Mouse (Mus musculus): ENCODE data around the gene Wdr44. TPM values are rescaled to one million over a fixed set of nuclear protein-coding genes. Genes with fewer than 3 reads are reported as not detected.
A peak's percentile ranks its signal among the peaks of the same experiment; 100 is the strongest.
"Not testable (repeated sequence)": the region's sequence is repeated elsewhere in the genome, so short reads cannot be mapped to it uniquely, and the experiment has no call there.

Gene Wdr44
- 10 to 100 TPM; 21.5 to 27.3 (median 24.3) TPM for total RNA-seq (2022)

- peak; percentile 71 to 93 for DNase-seq (ENCODE audit: low spot score in 2 of 2)
Observed at GRCm38 (mm10) chrX:23692722-23693442, at the start of gene Wdr44. Gene Wdr44 (plus strand): TSS chrX:23693051.

GRCm38 (mm10) chrX:23648371-23648770 is 44.5 kb upstream of the Wdr44 start:
- no peak for DNase-seq (ENCODE audit: low spot score in 2 of 2)

GRCm38 (mm10) chrX:23662216-23662615 is 30.6 kb upstream of the Wdr44 start:
- no peak for DNase-seq (ENCODE audit: low spot score in 2 of 2)

- no peak for DNase-seq (ENCODE audit: low spot score in 2 of 2)
Observed at GRCm38 (mm10) chrX:23673193-23673592, 19.7 kb upstream of the Wdr44 start.

GRCm38 (mm10) chrX:23675450-23675849 is 17.4 kb upstream of the Wdr44 start:
- no peak for DNase-seq (ENCODE audit: low spot score in 2 of 2)

GRCm38 (mm10) chrX:23676583-23676982 is 16.3 kb upstream of the Wdr44 start:
- no peak for DNase-seq (ENCODE audit: low spot score in 2 of 2)

- DNase-seq (ENCODE audit: low spot score in 2 of 2) = no peak
Observed at GRCm38 (mm10) chrX:23677511-23677910, 15.3 kb upstream of the Wdr44 start.

GRCm38 (mm10) chrX:23692336-23692721 is 522 bp upstream of the Wdr44 start:
- DNase-seq (ENCODE audit: low spot score in 2 of 2) = peak in 1 of 2 experiments; percentile 1

GRCm38 (mm10) chrX:23693443-23694400 is 871 bp downstream of the Wdr44 start:
- DNase-seq (ENCODE audit: low spot score in 2 of 2) = no peak

- DNase-seq (ENCODE audit: low spot score in 2 of 2) = no peak
Observed at GRCm38 (mm10) chrX:23694588-23694987, 1.7 kb downstream of the Wdr44 start.

- DNase-seq (ENCODE audit: low spot score in 2 of 2) = no peak
Observed at GRCm38 (mm10) chrX:23695109-23695508, 2.3 kb downstream of the Wdr44 start.

- no peak for DNase-seq (ENCODE audit: low spot score in 2 of 2)
Observed at GRCm38 (mm10) chrX:23697346-23697745, 4.5 kb downstream of the Wdr44 start.

GRCm38 (mm10) chrX:23699023-23699422 is 6.2 kb downstream of the Wdr44 start:
- DNase-seq (ENCODE audit: low spot score in 2 of 2) = no peak

- DNase-seq (ENCODE audit: low spot score in 2 of 2) = no peak
Observed at GRCm38 (mm10) chrX:23717247-23717646, 24.4 kb downstream of the Wdr44 start.

- no peak for DNase-seq (ENCODE audit: low spot score in 2 of 2)
Observed at GRCm38 (mm10) chrX:23727463-23727862, 34.6 kb downstream of the Wdr44 start.

GRCm38 (mm10) chrX:23754671-23755070 is 61.8 kb downstream of the Wdr44 start:
- no peak for DNase-seq (ENCODE audit: low spot score in 2 of 2)

- no peak for DNase-seq (ENCODE audit: low spot score in 2 of 2)
Observed at GRCm38 (mm10) chrX:23767849-23768248, 75.0 kb downstream of the Wdr44 start.

GRCm38 (mm10) chrX:23807125-23807524 is 114.3 kb downstream of the Wdr44 start:
- DNase-seq (ENCODE audit: low spot score in 2 of 2) = no peak

- DNase-seq (ENCODE audit: low spot score in 2 of 2) = no peak
Observed at GRCm38 (mm10) chrX:23810365-23810764, 117.5 kb downstream of the Wdr44 start.

GRCm38 (mm10) chrX:23813287-23813686 is 120.4 kb downstream of the Wdr44 start:
- DNase-seq (ENCODE audit: low spot score in 2 of 2) = not testable (repeated sequence)

GRCm38 (mm10) chrX:23822885-23823284 is 130.0 kb downstream of the Wdr44 start:
- not testable (repeated sequence) for DNase-seq (ENCODE audit: low spot score in 2 of 2)

- no peak for DNase-seq (ENCODE audit: low spot score in 2 of 2)
Observed at GRCm38 (mm10) chrX:23823398-23824023, 130.7 kb downstream of the Wdr44 start.
